Mouse (Mus musculus): ENCODE measurements around the gene Dera. TPM values are rescaled to one million over a fixed set of nuclear protein-coding genes. Genes with fewer than 3 reads are reported as not detected.

Gene Dera
- total and polyA plus RNA-seq, 3 experiments = 59.5 to 80.6 (median 78.0) TPM

GRCm38 (mm10) chr6:137822550-137822949, 68.2 kb downstream of the Dera start:
- dilution Hi-C loops (cut with MboI; ENCODE audit: extremely low pct_ligation_motif_present, extremely low pct_unique_long_range_greater_than_20kb, low sequenced_read_pairs) = no loop called here
- H3K36me3 ChIP-seq (replicated peaks in 1 of 2; ENCODE audit: control insufficient read depth in 1 of 2, insufficient read depth in 1 of 2, low read length in 1 of 2) = peaks cover 0 to 29% of the 10 kb centered on the region in 2 experiments
- H3K9me3 ChIP-seq (replicated peaks; ENCODE audit: low read length) = peaks cover under 1% of the 10 kb centered on the region
- H3K27me3 ChIP-seq (replicated peaks) = no peaks in the 10 kb centered on the region
- H3K4me3 ChIP-seq (replicated peaks in 1 of 3; ENCODE audit: low read depth in 2 of 3, low read length in 2 of 3, poor library complexity in 1 of 3) = no peak overlapping the region
- H3K9ac ChIP-seq (ENCODE audit: insufficient read depth, low read depth) = no peak overlapping the region
- no peak overlapping the region for H3K4me2 ChIP-seq (ENCODE audit: insufficient read depth, low read depth, poor library complexity, severe bottlenecking)
- no peaks in the 10 kb centered on the region for H3K79me2 ChIP-seq (replicated peaks; ENCODE audit: control insufficient read depth, extremely low read depth, insufficient read depth, poor library complexity, severe bottlenecking)
- no peak for TF ChIP-seq JUND (conservative IDR thresholded peaks at IDR 0.05; ENCODE audit: low read depth, low read length)
- no peak for TF ChIP-seq SMC3 (IDR thresholded peaks at IDR 0.05; ENCODE audit: low read depth, low read length)
- no peak for TF ChIP-seq SIN3A (IDR thresholded peaks at IDR 0.05; ENCODE audit: low read length)
- TF ChIP-seq TBP (conservative IDR thresholded peaks at IDR 0.05; ENCODE audit: low read depth, low read length) = no peak
- no peak for TF ChIP-seq ELF1 (IDR thresholded peaks at IDR 0.05; ENCODE audit: low read depth, low read length)
- no peak for TF ChIP-seq ZNF384 (IDR thresholded peaks at IDR 0.05; ENCODE audit: low read depth, low read length)
- TF ChIP-seq MXI1 (IDR thresholded peaks at IDR 0.05; ENCODE audit: low read depth, low read length) = no peak
- no peak for TF ChIP-seq ZMIZ1 (IDR thresholded peaks at IDR 0.05; ENCODE audit: low read depth, low read length)
- no peak for TF ChIP-seq ETS1 (conservative IDR thresholded peaks at IDR 0.05; ENCODE audit: low read depth, low read length)
- TF ChIP-seq ZKSCAN1 (IDR thresholded peaks at IDR 0.05; ENCODE audit: borderline replicate concordance, low read depth, low read length) = no peak
- no peak for TF ChIP-seq BHLHE40 (IDR thresholded peaks at IDR 0.05; ENCODE audit: low read depth, low read length)
- TF ChIP-seq MAZ (IDR thresholded peaks at IDR 0.05; ENCODE audit: low read depth, low read length) = no peak
- TF ChIP-seq POLR2AphosphoS2 (IDR thresholded peaks at IDR 0.05; ENCODE audit: low read depth, low read length) = no peak
- no peak for TF ChIP-seq HCFC1 (IDR thresholded peaks at IDR 0.05; ENCODE audit: low read depth, low read length)
- no peak for TF ChIP-seq POLR2A (IDR thresholded peaks at IDR 0.05; ENCODE audit: low read depth, low read length)
- TF ChIP-seq EP300 (IDR thresholded peaks at IDR 0.05; ENCODE audit: low read length) = no peak
- TF ChIP-seq E2F4 (IDR thresholded peaks at IDR 0.05; ENCODE audit: insufficient replicate concordance, low read depth, low read length) = no peak
- TF ChIP-seq ZC3H11A (IDR thresholded peaks at IDR 0.05; ENCODE audit: low read depth, low read length) = no peak
- in situ Hi-C loops (cut with MboI; ENCODE audit: low pct_ligation_motif_present, low pct_unique_long_range_greater_than_20kb, low sequenced_read_pairs) = no loop called here
- DNase-seq (ENCODE audit: extremely low read depth) = no peak
- peaks cover 5 to 15% of the 10 kb centered on the region in 2 experiments; a peak in 2 of 4 replicates for H3K4me1 ChIP-seq (ENCODE audit: control insufficient read depth in 1 of 2, insufficient read depth in 2 of 2)
- no peak overlapping the region for H3K27ac ChIP-seq (ENCODE audit: insufficient read depth, low read depth)

GRCm38 (mm10) chr6:137824046-137825021, 70.0 kb downstream of the Dera start:
- no peak overlapping the region for H3K4me3 ChIP-seq (replicated peaks in 1 of 3; ENCODE audit: low read depth in 2 of 3, low read length in 2 of 3, poor library complexity in 1 of 3)
- in situ Hi-C loops (cut with MboI; ENCODE audit: low pct_ligation_motif_present, low pct_unique_long_range_greater_than_20kb, low sequenced_read_pairs) = no loop called here
- peaks cover 5 to 15% of the 10 kb centered on the region in 2 experiments; a peak in 2 of 4 replicates for H3K4me1 ChIP-seq (ENCODE audit: control insufficient read depth in 1 of 2, insufficient read depth in 2 of 2)
- no peaks in the 10 kb centered on the region for H3K79me2 ChIP-seq (replicated peaks; ENCODE audit: control insufficient read depth, extremely low read depth, insufficient read depth, poor library complexity, severe bottlenecking)
- no peak for DNase-seq (ENCODE audit: extremely low read depth)
- no peaks in the 10 kb centered on the region for H3K27me3 ChIP-seq (replicated peaks)
- dilution Hi-C loops (cut with MboI; ENCODE audit: extremely low pct_ligation_motif_present, extremely low pct_unique_long_range_greater_than_20kb, low sequenced_read_pairs) = no loop called here
- no peak overlapping the region for H3K9ac ChIP-seq (ENCODE audit: insufficient read depth, low read depth)
- H3K9me3 ChIP-seq (replicated peaks; ENCODE audit: low read length) = no peaks in the 10 kb centered on the region
- no peak overlapping the region for H3K4me2 ChIP-seq (ENCODE audit: insufficient read depth, low read depth, poor library complexity, severe bottlenecking)
- TF ChIP-seq ETS1 (conservative IDR thresholded peaks at IDR 0.05; ENCODE audit: low read depth, low read length) (no peak), POLR2AphosphoS2 (IDR thresholded peaks at IDR 0.05; ENCODE audit: low read depth, low read length) (no peak), MXI1 (IDR thresholded peaks at IDR 0.05; ENCODE audit: low read depth, low read length) (no peak), ELF1 (IDR thresholded peaks at IDR 0.05; ENCODE audit: low read depth, low read length) (no peak), E2F4 (IDR thresholded peaks at IDR 0.05; ENCODE audit: insufficient replicate concordance, low read depth, low read length) (no peak), ZMIZ1 (IDR thresholded peaks at IDR 0.05; ENCODE audit: low read depth, low read length) (no peak), KAT2A (IDR thresholded peaks at IDR 0.05; ENCODE audit: insufficient replicate concordance, low read length) (no peak), MAZ (IDR thresholded peaks at IDR 0.05; ENCODE audit: low read depth, low read length) (no peak)
- H3K36me3 ChIP-seq (replicated peaks in 1 of 2; ENCODE audit: control insufficient read depth in 1 of 2, insufficient read depth in 1 of 2, low read length in 1 of 2) = peaks cover 0 to 33% of the 10 kb centered on the region in 2 experiments
- H3K27ac ChIP-seq (ENCODE audit: insufficient read depth, low read depth) = no peak overlapping the region
